Mouse (Mus musculus): ENCODE data around the gene Ankrd50.

DNA sequence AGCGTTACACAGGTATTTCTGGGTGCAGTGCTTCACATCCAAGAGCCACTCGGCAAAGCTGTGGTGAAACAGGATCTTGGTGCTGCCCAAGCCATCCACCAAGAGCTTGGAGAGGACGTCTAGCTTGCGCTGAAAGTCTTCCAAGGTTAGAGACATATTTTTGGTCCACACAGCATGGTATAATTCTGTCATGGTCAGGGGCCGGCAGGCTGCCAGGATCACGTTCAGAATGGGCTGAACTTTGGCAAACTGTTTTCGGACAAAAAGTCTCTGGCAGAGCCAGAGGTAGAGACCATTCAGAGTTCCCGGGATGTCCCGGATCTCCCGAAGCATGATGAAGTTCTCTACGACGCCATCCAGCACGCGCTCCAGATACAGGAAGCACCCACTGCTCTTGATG is 27.6 kb downstream of the Ankrd50 start:
- TF ChIP-seq CTCF (conservative IDR thresholded peaks at IDR 0.05; ENCODE audit: low read length) (no peak), POU5F1 (IDR thresholded peaks at IDR 0.05; ENCODE audit: borderline replicate concordance, low read length) (no peak)

Data from E14TG2a.4 (cell line).